Mouse (Mus musculus) heart, postnatal 0 days (tissue): ENCODE results near the gene Lsm6. TPM values are rescaled to one million over a fixed set of nuclear protein-coding genes. Genes with fewer than 3 reads are reported as not detected.
A peak's percentile ranks its signal among the peaks of the same experiment; 100 is the strongest.

ENCODE experiments used
- ATAC-seq: fragments of 200-750 bp; cut with Nextera tagmentation; 2 replicates; pipeline ENCODE4 v1.8.0; 2017; ENCODE audit warnings: low read depth, moderate number of reproducible peaks, moderate library complexity; ENCODE audit not compliant: insufficient read depth
- DNase-seq: peaks from one replicate; pipeline ENCODE4 v3.0.0-alpha.2; 2016; ENCODE audit warnings: low spot score
- H3K27ac ChIP-seq: fragments of 300-500 bp; sonication (generic); 2 replicates; pipeline ENCODE4 v1.5.1; 2014; ENCODE audit warnings: low read depth, mild to moderate bottlenecking
- H3K27me3 ChIP-seq: fragments of 300-500 bp; sonication (generic); 2 replicates; pipeline ENCODE4 v1.6.1; 2014; ENCODE audit warnings: low read length, mixed read lengths; ENCODE audit not compliant: control insufficient read depth, insufficient read depth
- H3K36me3 ChIP-seq: fragments of 300-500 bp; sonication (generic); replicated peaks from 2 replicates; pipeline ENCODE4 v1.6.1; 2014; ENCODE audit warnings: low read length, mixed read lengths; ENCODE audit not compliant: control insufficient read depth, insufficient read depth
- H3K4me1 ChIP-seq: fragments of 300-500 bp; sonication (generic); 2 replicates; pipeline ENCODE4 v1.6.1; 2014; ENCODE audit warnings: antibody characterized with exemption; ENCODE audit not compliant: control insufficient read depth, insufficient read depth
- H3K4me2 ChIP-seq: fragments of 300-500 bp; sonication (generic); 2 replicates; pipeline ENCODE4 v1.6.1; 2014; ENCODE audit warnings: low read depth, mild to moderate bottlenecking, low read length, moderate library complexity
- H3K4me3 ChIP-seq: fragments of 300-500 bp; sonication (generic); 2 replicates; pipeline ENCODE4 v1.5.1; 2014; ENCODE audit warnings: low read depth, low read length
- H3K9ac ChIP-seq: fragments of 300-500 bp; sonication (generic); replicated peaks from 2 replicates; pipeline ENCODE4 v1.6.1; 2014; ENCODE audit warnings: low read depth, low read length, mixed read lengths
- H3K9me3 ChIP-seq: fragments of 300-500 bp; sonication (generic); replicated peaks from 2 replicates; pipeline ENCODE4 v1.6.1; 2016; ENCODE audit warnings: low read length; ENCODE audit not compliant: control insufficient read depth
- CTCF ChIP-seq: IDR thresholded peaks from 2 replicates; pipeline ENCODE4 v1.5.1; 2016; ENCODE audit warnings: antibody characterized with exemption, control low read depth, low read depth
- EP300 ChIP-seq: IDR thresholded peaks from 2 replicates; pipeline ENCODE4 v1.6.1; 2016; ENCODE audit warnings: antibody characterized with exemption, low read depth
- WGBS: fragments of 180-500 bp; shearing (Covaris S2); extraction: QIAGEN DNeasy Blood & Tissue Kit; methylation state at CpG from one replicate; pipeline ENCODE4 v1.1.7; 2014; 5-methylcytosine and 5-hydroxymethylcytosine counted together
- polyA plus RNA-seq: library from polyadenylated mRNA; unstranded; fragments of >200 nt; fragmentation: Nextera tagmentation; extraction: Ambion mirVana; gene quantifications from 2 replicates; pipeline ENCODE4 v1.2.1, GENCODE M21; 2015
- total RNA-seq: library from RNA; depleted of rRNA; stranded (reverse); fragments of >200 nt; gene quantifications from 2 replicates; pipeline ENCODE4 v1.2.3, GENCODE M21; 2014; ENCODE audit warnings: low replicate concordance; rRNA removed

Lsm6 gene
- total RNA-seq: 7.8 and 8.0 TPM in 2 replicates
- polyA plus RNA-seq: 102 and 111 TPM in 2 replicates

DNA sequence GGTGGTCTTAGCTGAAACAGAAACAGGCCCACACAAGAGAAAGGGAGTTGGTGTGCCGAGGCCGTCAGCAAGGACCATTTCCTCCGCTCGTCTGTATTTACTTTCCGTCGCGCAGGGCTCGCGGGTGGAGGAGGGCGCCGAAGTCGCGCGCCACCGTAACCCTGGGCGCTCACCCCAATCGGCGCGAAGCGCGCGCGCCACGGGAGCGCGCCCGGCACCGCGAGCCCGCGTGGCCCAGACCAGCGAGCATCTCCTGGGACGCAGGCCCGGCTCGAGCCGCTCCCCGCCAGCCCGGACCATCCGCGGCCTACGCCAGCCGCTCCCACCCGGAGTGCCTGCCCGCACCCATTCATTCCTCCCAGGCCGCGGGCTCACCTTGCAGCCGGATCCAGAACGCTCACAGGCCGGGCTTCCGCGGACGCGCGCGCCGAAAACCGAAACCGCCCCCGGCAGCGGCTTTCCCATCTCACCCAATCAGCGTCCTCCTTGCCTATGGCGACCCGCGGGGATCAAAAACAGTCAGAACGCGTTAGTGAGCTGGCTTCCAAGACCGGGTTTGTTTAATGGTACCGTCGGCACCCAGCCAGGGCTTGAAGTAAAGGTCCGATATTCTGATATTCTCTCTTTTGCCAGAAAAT, at the start of gene Lsm6:
Lsm6 (minus strand) TSS at position 468 of the 638 bp plus-strand sequence.
- no peaks in the 10 kb centered on the region for H3K36me3 ChIP-seq
- ATAC-seq (peak; percentile 91), DNase-seq (peak; percentile 90)
- under 1% methylated on average over 69 of the region's 70 CpGs for WGBS
- H3K4me1 ChIP-seq: peaks cover 8% of the 10 kb centered on the region; the same call in 1 of the 2 replicates
- H3K27me3 ChIP-seq: no peaks in the 10 kb centered on the region
- TF ChIP-seq EP300 (0 out of 2 replicates have a peak, but pooled peaks have one; percentile 15), CTCF (no peak)
- H3K9me3 ChIP-seq: no peaks in the 10 kb centered on the region
- H3K4me2 ChIP-seq: peak within 1 kb of the TSS; percentile 73
- peak within 1 kb of the TSS; percentile 80 for H3K9ac ChIP-seq
- peak within 1 kb of the TSS; percentile 95 for H3K27ac ChIP-seq
- H3K4me3 ChIP-seq: peak within 1 kb of the TSS; percentile 91

DNA sequence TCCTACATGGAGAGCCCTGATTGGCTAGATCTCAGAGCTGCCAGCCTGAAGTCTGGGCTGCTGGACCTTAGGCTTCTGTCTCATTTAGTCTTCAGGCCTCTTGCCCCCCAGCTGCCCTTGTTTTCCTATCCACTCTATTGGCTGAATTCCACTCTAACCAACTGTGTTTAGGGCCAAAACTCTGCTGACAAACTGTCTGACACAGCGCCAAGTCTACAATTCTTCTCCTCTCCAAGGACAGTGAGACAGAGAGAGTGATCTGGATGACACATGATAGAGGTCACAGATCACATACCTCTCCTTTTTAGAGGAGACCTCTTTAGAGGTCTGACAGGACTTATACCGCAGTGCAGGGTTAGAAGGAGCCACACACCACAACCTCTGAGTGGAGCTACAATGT, 46.1 kb upstream of the Lsm6 start:
- no peak overlapping the region for H3K4me2 ChIP-seq
- H3K4me1 ChIP-seq: no peaks in the 10 kb centered on the region
- H3K27me3 ChIP-seq: no peaks in the 10 kb centered on the region
- no peaks in the 10 kb centered on the region for H3K9me3 ChIP-seq
- ATAC-seq (no peak), DNase-seq (no peak)
- H3K4me3 ChIP-seq: no peak overlapping the region
- H3K27ac ChIP-seq: no peak overlapping the region
- H3K9ac ChIP-seq: no peak overlapping the region
- WGBS: 67% methylated on average over 2 of the region's 2 CpGs
- TF ChIP-seq CTCF: no peak
- no peak for TF ChIP-seq EP300
- no peaks in the 10 kb centered on the region for H3K36me3 ChIP-seq

DNA sequence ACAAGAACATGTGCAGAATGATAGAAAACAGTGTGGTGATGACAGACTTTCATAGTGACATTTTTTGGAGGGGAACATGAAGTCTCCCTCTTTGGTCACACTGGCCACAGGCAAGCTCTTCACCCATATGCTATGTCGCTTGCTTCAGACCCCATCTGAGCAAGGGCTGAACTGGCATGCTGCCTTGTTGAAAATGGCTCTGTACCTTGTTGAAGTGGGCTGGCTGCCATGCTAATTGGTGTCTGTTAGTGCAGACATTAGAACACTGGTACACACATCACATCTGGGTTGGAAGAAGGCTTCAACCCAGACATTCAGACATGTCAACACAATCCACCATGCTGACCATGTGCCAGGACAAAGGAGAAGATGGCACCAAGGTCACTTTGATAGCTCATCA, 42.1 kb upstream of the Lsm6 start:
- H3K4me3 ChIP-seq: no peak overlapping the region
- ATAC-seq: no peak
- no peak overlapping the region for H3K4me2 ChIP-seq
- WGBS: 52% methylated on average over 1 of the region's 1 CpGs
- no peak overlapping the region for H3K27ac ChIP-seq
- no peaks in the 10 kb centered on the region for H3K36me3 ChIP-seq
- H3K9me3 ChIP-seq: no peaks in the 10 kb centered on the region
- H3K27me3 ChIP-seq: no peaks in the 10 kb centered on the region
- H3K9ac ChIP-seq: no peak overlapping the region
- no peak for TF ChIP-seq CTCF
- TF ChIP-seq EP300: no peak
- DNase-seq: no peak
- no peaks in the 10 kb centered on the region for H3K4me1 ChIP-seq

GRCm38 (mm10) chr8:78862046-78862445, 41.1 kb upstream of the Lsm6 start:
- no peak overlapping the region for H3K4me2 ChIP-seq
- ATAC-seq: no peak
- TF ChIP-seq CTCF: no peak
- no peak for TF ChIP-seq EP300
- no peaks in the 10 kb centered on the region for H3K27me3 ChIP-seq
- no peak overlapping the region for H3K4me3 ChIP-seq
- no peak for DNase-seq
- H3K36me3 ChIP-seq: no peaks in the 10 kb centered on the region
- no peaks in the 10 kb centered on the region for H3K9me3 ChIP-seq
- no peaks in the 10 kb centered on the region for H3K4me1 ChIP-seq
- no peak overlapping the region for H3K27ac ChIP-seq
- no peak overlapping the region for H3K9ac ChIP-seq
- WGBS: 58% methylated on average over 9 of the region's 9 CpGs

DNA sequence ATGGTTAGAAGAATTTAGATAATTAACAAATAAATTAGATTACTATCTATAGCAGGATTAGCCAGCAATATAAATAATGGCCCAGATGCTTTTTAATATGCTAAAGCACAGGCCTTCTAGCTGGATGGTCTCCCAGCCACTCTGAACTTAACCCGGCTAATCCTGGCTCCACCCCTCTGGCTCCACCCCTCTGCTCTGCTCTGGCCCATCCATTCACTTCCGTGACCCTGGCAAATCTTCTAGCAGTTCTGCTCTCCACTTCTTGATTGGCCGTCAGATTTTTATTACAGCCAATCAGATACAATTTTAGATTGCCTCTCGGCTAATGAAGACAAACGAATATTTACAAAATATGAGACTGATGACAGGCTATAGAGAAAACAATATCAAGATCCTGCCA, 39.8 kb upstream of the Lsm6 start:
- H3K36me3 ChIP-seq: no peaks in the 10 kb centered on the region
- no peak overlapping the region for H3K9ac ChIP-seq
- H3K27ac ChIP-seq: no peak overlapping the region
- DNase-seq: no peak
- 54% methylated on average over 5 of the region's 5 CpGs for WGBS
- no peak overlapping the region for H3K4me3 ChIP-seq
- no peaks in the 10 kb centered on the region for H3K4me1 ChIP-seq
- no peaks in the 10 kb centered on the region for H3K27me3 ChIP-seq
- H3K9me3 ChIP-seq: no peaks in the 10 kb centered on the region
- H3K4me2 ChIP-seq: no peak overlapping the region
- TF ChIP-seq EP300 (no peak), CTCF (no peak)
- no peak for ATAC-seq

- no peaks in the 10 kb centered on the region for H3K36me3 ChIP-seq
- no peak overlapping the region for H3K4me2 ChIP-seq
- no peak overlapping the region for H3K4me3 ChIP-seq
- 91% methylated on average over 7 of the region's 7 CpGs for WGBS
- H3K27me3 ChIP-seq: no peaks in the 10 kb centered on the region
- H3K27ac ChIP-seq: no peak overlapping the region
- DNase-seq (no peak), ATAC-seq (no peak)
- no peak for TF ChIP-seq EP300
- no peak for TF ChIP-seq CTCF
- H3K9ac ChIP-seq: no peak overlapping the region
- no peaks in the 10 kb centered on the region for H3K9me3 ChIP-seq
- H3K4me1 ChIP-seq: no peaks in the 10 kb centered on the region
These were observed 36.5 kb upstream of the Lsm6 start for GRCm38 (mm10) chr8:78857421-78857820.
